Mouse (Mus musculus) forebrain, embryonic 15.5 days (tissue): ENCODE measurements around the gene Sez6l2. TPM values are rescaled to one million over a fixed set of nuclear protein-coding genes. Genes with fewer than 3 reads are reported as not detected.

Source experiments
- ATAC-seq: fragments of 200-750 bp; cut with Nextera tagmentation; replicated peaks from 2 replicates; pipeline ENCODE4 v1.8.0; 2017; ENCODE audit warnings: mild to moderate bottlenecking, moderate TSS enrichment, moderate library complexity
- H3K27ac ChIP-seq: fragments of 300-500 bp; sonication (generic); replicated peaks from 2 replicates; pipeline ENCODE4 v1.5.1; 2015; ENCODE audit warnings: mild to moderate bottlenecking, inconsistent platforms
- H3K27me3 ChIP-seq: fragments of 300-500 bp; sonication (generic); 2 replicates; pipeline ENCODE4 v1.6.1; 2015; ENCODE audit warnings: inconsistent platforms
- H3K36me3 ChIP-seq: fragments of 300-500 bp; sonication (generic); 2 replicates; pipeline ENCODE4 v1.6.1; 2015; ENCODE audit warnings: mild to moderate bottlenecking, inconsistent platforms
- H3K4me1 ChIP-seq: fragments of 300-500 bp; sonication (generic); 2 replicates; pipeline ENCODE4 v1.6.1; 2015; ENCODE audit warnings: inconsistent platforms
- H3K4me2 ChIP-seq: fragments of 300-500 bp; sonication (generic); replicated peaks from 2 replicates; pipeline ENCODE4 v1.6.1; 2015; ENCODE audit warnings: mild to moderate bottlenecking, inconsistent platforms
- H3K4me3 ChIP-seq: fragments of 300-500 bp; sonication (generic); 2 replicates; pipeline ENCODE4 v1.5.1; 2015; ENCODE audit warnings: mild to moderate bottlenecking, inconsistent platforms
- H3K9ac ChIP-seq: fragments of 300-500 bp; sonication (generic); replicated peaks from 2 replicates; pipeline ENCODE4 v1.6.1; 2015; ENCODE audit warnings: mild to moderate bottlenecking, inconsistent platforms
- H3K9me3 ChIP-seq: fragments of 300-500 bp; sonication (generic); 2 replicates; pipeline ENCODE4 v1.6.1; 2016; ENCODE audit warnings: inconsistent platforms
- WGBS: fragments of 180-500 bp; shearing (Covaris S2); methylation state at CpG from one replicate; pipeline ENCODE4 v1.1.7; 2015; ENCODE audit warnings: mixed read lengths; 5-methylcytosine and 5-hydroxymethylcytosine counted together
- polyA plus RNA-seq: library from polyadenylated mRNA; unstranded; fragments of >200 nt; fragmentation: Nextera tagmentation; extraction: Ambion mirVana; gene quantifications from 2 replicates; pipeline ENCODE4 v1.2.1, GENCODE M21; 2015

Gene Sez6l2
- polyA plus RNA-seq, 1 experiment from 2014 or later, result 25.5 TPM

GRCm38 (mm10) chr7:126941171-126941570 lies 9.2 kb upstream of the Sez6l2 start:
- no peak for ATAC-seq
- Histone ChIP-seq H3K4me1 (peaks cover 8% of the 10 kb centered on the region), H3K27me3 (no peaks in the 10 kb centered on the region), H3K9ac (no peak overlapping the region), H3K9me3 (no peaks in the 10 kb centered on the region), H3K27ac (no peak overlapping the region; the same call in 1 of the 2 replicates), H3K4me2 (no peak overlapping the region), H3K4me3 (no peak overlapping the region), H3K36me3 (peaks cover 41% of the 10 kb centered on the region)
- 51% methylated on average over 6 of the region's 6 CpGs for WGBS

- 52% methylated on average over 5 of the region's 5 CpGs for WGBS
- Histone ChIP-seq H3K27me3 (no peaks in the 10 kb centered on the region), H3K4me3 (no peak overlapping the region), H3K4me2 (no peak overlapping the region), H3K9me3 (no peaks in the 10 kb centered on the region), H3K36me3 (peaks cover 34% of the 10 kb centered on the region), H3K9ac (no peak overlapping the region), H3K4me1 (peaks cover 8% of the 10 kb centered on the region), H3K27ac (no peak overlapping the region; the same call in 1 of the 2 replicates)
- no peak for ATAC-seq
These were observed 8.6 kb upstream of the Sez6l2 start for GRCm38 (mm10) chr7:126941801-126942200.

- 42% methylated on average over 3 of the region's 3 CpGs for WGBS
- H3K27me3 ChIP-seq, result no peaks in the 10 kb centered on the region
- no peak overlapping the region for H3K4me2 ChIP-seq
- no peak overlapping the region for H3K27ac ChIP-seq
- no peak overlapping the region for H3K4me3 ChIP-seq
- H3K9ac ChIP-seq, result no peak overlapping the region
- peaks cover 21% of the 10 kb centered on the region for H3K36me3 ChIP-seq
- ATAC-seq, result no peak
- H3K4me1 ChIP-seq, result peaks cover 31% of the 10 kb centered on the region
- H3K9me3 ChIP-seq, result no peaks in the 10 kb centered on the region
These were observed 3.8 kb upstream of the Sez6l2 start for GRCm38 (mm10) chr7:126946530-126946929.

GRCm38 (mm10) chr7:126948626-126949025 lies 1.7 kb upstream of the Sez6l2 start:
- WGBS, result 78% methylated on average over 10 of the region's 10 CpGs
- Histone ChIP-seq H3K27me3 (no peaks in the 10 kb centered on the region), H3K4me1 (peaks cover 44% of the 10 kb centered on the region), H3K4me3 (peak overlapping the region; percentile 58), H3K27ac (peak overlapping the region; percentile 88), H3K9me3 (no peaks in the 10 kb centered on the region), H3K36me3 (peaks cover 11% of the 10 kb centered on the region), H3K9ac (peak overlapping the region; percentile 71), H3K4me2 (peak overlapping the region; percentile 93)
- no peak for ATAC-seq

GRCm38 (mm10) chr7:126949403-126949792 lies 965 bp upstream of the Sez6l2 start, which contains the start of gene Asphd1:
TSS of gene Asphd1 (minus strand) at chr7:126949582.
- Histone ChIP-seq H3K27me3 (no peaks in the 10 kb centered on the region), H3K36me3 (peaks cover 9% of the 10 kb centered on the region; the same call in 1 of the 2 replicates), H3K4me3 (peak within 1 kb of the TSS; percentile 58), H3K9ac (peak within 1 kb of the TSS; percentile 71), H3K27ac (peak within 1 kb of the TSS; percentile 88), H3K4me1 (peaks cover 44% of the 10 kb centered on the region), H3K9me3 (no peaks in the 10 kb centered on the region), H3K4me2 (peak within 1 kb of the TSS; percentile 93)
- peak; percentile 70 for ATAC-seq
- WGBS, result under 1% methylated on average over 21 of the region's 21 CpGs

- no peak for ATAC-seq
- H3K36me3 ChIP-seq, result peaks cover 11% of the 10 kb centered on the region; the same call in 1 of the 2 replicates
- H3K4me1 ChIP-seq, result peaks cover 44% of the 10 kb centered on the region
- H3K4me2 ChIP-seq, result peak overlapping the region; percentile 93
- peak overlapping the region; percentile 71 for H3K9ac ChIP-seq
- H3K27me3 ChIP-seq, result no peaks in the 10 kb centered on the region
- 3% methylated on average over 26 of the region's 26 CpGs for WGBS
- H3K27ac ChIP-seq, result peak overlapping the region; percentile 88
- peak overlapping the region; percentile 58 for H3K4me3 ChIP-seq
- no peaks in the 10 kb centered on the region for H3K9me3 ChIP-seq
These were observed 568 bp downstream of the Sez6l2 start for GRCm38 (mm10) chr7:126950647-126951615.

GRCm38 (mm10) chr7:126951741-126952140 lies 1.4 kb downstream of the Sez6l2 start:
- no peaks in the 10 kb centered on the region for H3K9me3 ChIP-seq
- H3K27me3 ChIP-seq, result no peaks in the 10 kb centered on the region
- H3K27ac ChIP-seq, result no peak overlapping the region; the same call in 1 of the 2 replicates
- 19% methylated on average over 4 of the region's 4 CpGs for WGBS
- H3K9ac ChIP-seq, result peak overlapping the region; percentile 71
- no peak for ATAC-seq
- peak overlapping the region; percentile 93 for H3K4me2 ChIP-seq
- peak overlapping the region; percentile 58 for H3K4me3 ChIP-seq
- peaks cover 12% of the 10 kb centered on the region; the same call in 1 of the 2 replicates for H3K36me3 ChIP-seq
- H3K4me1 ChIP-seq, result peaks cover 44% of the 10 kb centered on the region

GRCm38 (mm10) chr7:126952646-126953045 lies 2.3 kb downstream of the Sez6l2 start:
- no peak overlapping the region for H3K27ac ChIP-seq
- H3K27me3 ChIP-seq, result no peaks in the 10 kb centered on the region
- no peak for ATAC-seq
- peak overlapping the region; percentile 93 for H3K4me2 ChIP-seq
- peaks cover 19% of the 10 kb centered on the region; the same call in 1 of the 2 replicates for H3K36me3 ChIP-seq
- H3K9ac ChIP-seq, result peak overlapping the region; percentile 71; the same call in 1 of the 2 replicates
- H3K9me3 ChIP-seq, result no peaks in the 10 kb centered on the region
- H3K4me1 ChIP-seq, result peaks cover 44% of the 10 kb centered on the region
- H3K4me3 ChIP-seq, result peak overlapping the region; percentile 58
- WGBS, result 0% methylated on average over 8 of the region's 8 CpGs

- Histone ChIP-seq H3K9ac (no peak overlapping the region), H3K36me3 (peaks cover 42% of the 10 kb centered on the region), H3K27ac (no peak overlapping the region), H3K4me2 (no peak overlapping the region), H3K9me3 (no peaks in the 10 kb centered on the region), H3K27me3 (no peaks in the 10 kb centered on the region), H3K4me3 (no peak overlapping the region), H3K4me1 (peaks cover 25% of the 10 kb centered on the region)
- WGBS, result 61% methylated on average over 3 of the region's 3 CpGs
- ATAC-seq, result no peak
These were observed 4.8 kb downstream of the Sez6l2 start for GRCm38 (mm10) chr7:126955125-126955524.

GRCm38 (mm10) chr7:126959780-126960179 lies 9.4 kb downstream of the Sez6l2 start:
- no peak for ATAC-seq
- 83% methylated on average over 9 of the region's 9 CpGs for WGBS
- Histone ChIP-seq H3K4me3 (no peak overlapping the region), H3K9me3 (no peaks in the 10 kb centered on the region), H3K4me2 (no peak overlapping the region), H3K27me3 (no peaks in the 10 kb centered on the region), H3K4me1 (no peaks in the 10 kb centered on the region), H3K36me3 (peaks cover 65% of the 10 kb centered on the region), H3K9ac (no peak overlapping the region), H3K27ac (no peak overlapping the region)

GRCm38 (mm10) chr7:126961095-126961494 lies 10.7 kb downstream of the Sez6l2 start:
- Histone ChIP-seq H3K36me3 (peaks cover 60% of the 10 kb centered on the region), H3K27ac (no peak overlapping the region), H3K4me3 (no peak overlapping the region), H3K4me1 (no peaks in the 10 kb centered on the region), H3K4me2 (no peak overlapping the region), H3K27me3 (no peaks in the 10 kb centered on the region), H3K9me3 (no peaks in the 10 kb centered on the region), H3K9ac (no peak overlapping the region)
- WGBS, result 89% methylated on average over 5 of the region's 5 CpGs
- ATAC-seq, result no peak

- ATAC-seq, result no peak
- no peak overlapping the region for H3K4me3 ChIP-seq
- WGBS, result 87% methylated on average over 4 of the region's 4 CpGs
- H3K36me3 ChIP-seq, result peaks cover 58% of the 10 kb centered on the region
- H3K4me2 ChIP-seq, result no peak overlapping the region
- no peaks in the 10 kb centered on the region for H3K27me3 ChIP-seq
- no peak overlapping the region for H3K27ac ChIP-seq
- H3K9me3 ChIP-seq, result no peaks in the 10 kb centered on the region
- no peaks in the 10 kb centered on the region for H3K4me1 ChIP-seq
- H3K9ac ChIP-seq, result no peak overlapping the region
These were observed 11.6 kb downstream of the Sez6l2 start for GRCm38 (mm10) chr7:126961965-126962364.
